Mouse (Mus musculus) embryonic fibroblast, embryonic 13.5 days (primary cell): ENCODE data around the gene Usp33.

ENCODE experiments used
- CTCF ChIP-seq: IDR thresholded peaks from 2 replicates; pipeline ENCODE4 v1.5.1; 2011; ENCODE audit warnings: mild to moderate bottlenecking, control low read depth, low read length, moderate library complexity, borderline replicate concordance; ENCODE audit not compliant: insufficient read depth
- POLR2A ChIP-seq: IDR thresholded peaks from 2 replicates; pipeline ENCODE4 v1.6.1; 2011; ENCODE audit warnings: low read depth, mild to moderate bottlenecking, control low read depth, low read length, moderate library complexity

DNA sequence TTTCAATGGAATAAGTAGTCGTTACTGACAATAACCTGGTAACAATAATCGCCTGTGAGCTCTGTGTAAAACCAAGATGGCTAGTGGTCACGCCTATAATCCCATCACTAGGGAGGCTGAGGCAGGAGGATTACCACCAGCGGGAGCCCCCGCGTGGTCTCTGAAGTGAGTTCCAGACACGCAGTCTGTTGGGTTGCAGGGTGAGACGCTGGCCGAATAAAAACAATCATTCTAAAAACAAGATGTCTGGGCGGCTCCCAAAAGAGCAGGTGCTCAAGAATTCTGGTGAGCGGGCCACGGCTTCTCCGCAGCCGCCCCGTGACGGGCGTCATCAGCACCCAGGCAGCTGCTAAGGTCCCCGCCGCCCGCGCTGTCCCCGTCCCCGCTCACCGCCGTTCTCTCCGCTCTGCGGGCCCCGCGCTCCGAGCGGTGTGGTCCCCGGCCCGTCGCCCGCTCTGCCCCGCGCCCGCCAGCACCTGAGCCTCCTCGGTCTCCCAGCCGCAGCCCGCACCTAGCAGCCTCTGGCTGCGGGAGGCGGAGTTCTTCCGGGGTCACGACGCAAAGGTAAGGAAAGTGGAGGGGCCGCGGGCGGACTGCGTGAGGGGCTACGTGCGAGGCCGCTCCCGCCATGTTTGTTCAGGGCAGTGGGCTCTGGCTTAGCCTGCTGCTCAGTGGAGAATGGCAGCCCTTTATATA, 6.3 kb upstream of the Usp33 start, which contains the start of gene Miga1:
- no peak for TF ChIP-seq POLR2A
- no peak for TF ChIP-seq CTCF
